Mouse (Mus musculus) kidney, adult 2 months (tissue): ENCODE results near the gene Colec11.

ENCODE experiments used
- CTCF ChIP-seq: fragments of 200-500 bp; conservative IDR thresholded peaks from 2 replicates; pipeline ENCODE4 v1.5.1; 2011; ENCODE audit warnings: low read depth, mild to moderate bottlenecking, control low read depth, low read length, moderate library complexity, mixed read lengths; ENCODE audit not compliant: insufficient read depth, insufficient read length
- POLR2A ChIP-seq: fragments of 200-500 bp; IDR thresholded peaks from one replicate; pipeline ENCODE4 v1.6.1; 2011; ENCODE audit warnings: low read depth, low read length, control low read depth

GRCm38 (mm10) chr12:28635058-28635534, 11.9 kb upstream of the Colec11 start:
- TF ChIP-seq POLR2A (no peak), CTCF (no peak)
